Comparison of ENCODE assay signal across 13 mouse cellular contexts in the genomic region with DNA sequence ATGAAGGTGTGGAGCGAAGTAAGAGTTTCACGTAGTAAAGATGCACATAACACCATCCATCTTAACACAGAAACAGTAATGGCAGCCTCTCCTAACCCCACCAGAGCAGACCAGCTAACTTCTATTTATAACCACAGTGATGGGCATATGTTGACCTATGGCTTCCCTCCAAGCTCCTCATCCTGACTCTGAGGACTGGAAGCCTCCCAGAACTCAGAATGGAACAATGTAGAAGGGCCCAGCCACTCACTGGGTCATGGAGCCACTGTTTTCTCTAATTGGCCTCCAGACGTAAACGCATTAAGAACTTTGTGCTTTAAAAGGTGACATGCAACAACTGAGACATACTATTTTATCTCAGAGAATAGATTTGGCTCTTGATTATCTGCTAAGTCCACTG.
"Had no signal": no experiment of that assay in that cellular context is flagged by ENCODE, and none has a peak within 500 bp of the region (broad histone marks: within the 10 kb centered on the region; RNA-seq: fewer than 3 reads in every experiment).

No protein-coding gene starts in this region.

- DNase-seq: cerebellum, adult 8-10 months; cerebellum, adult 9-10 months; cerebellum, postnatal 25 days; cerebellum, postnatal 36 days; embryo, embryonic 11 days; forebrain, postnatal 0 days; gastrocnemius, adult 2 months; gastrocnemius, postnatal 10 days; gastrocnemius, postnatal 14 days; gastrocnemius, postnatal 25 days; gastrocnemius, postnatal 36 days; heart, adult 11 months; heart, adult 2 months had no signal
